Mouse (Mus musculus) left cerebral cortex, adult 9 months (tissue): ENCODE results near the gene Stk11.

Source experiments
- DNase-seq, 2 experiments: peaks; one replicate each; pipeline ENCODE4 v3.0.0; 2022; ENCODE audit warnings: low spot score in 2 of 2

Gene Stk11

DNA sequence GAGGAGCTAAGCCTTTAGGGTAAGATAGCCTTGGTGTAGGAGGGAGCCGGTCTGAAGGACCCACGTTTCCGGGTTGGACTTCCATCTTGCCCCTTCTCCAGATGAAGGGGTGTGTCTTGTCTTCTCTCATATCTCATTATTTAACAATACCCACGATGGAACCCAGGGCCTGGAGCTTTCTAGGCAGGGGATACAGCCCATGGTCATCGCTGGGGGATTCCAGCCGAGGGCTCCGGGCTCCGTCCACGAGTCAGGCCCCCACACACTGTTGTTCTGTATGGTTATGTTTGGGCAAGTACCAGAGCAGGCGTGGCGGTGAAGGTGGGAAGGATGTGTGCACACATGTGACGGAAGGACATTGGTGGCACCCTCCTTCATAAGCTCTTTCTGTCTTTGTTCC lies 28.6 kb downstream of the Stk11 start:
- no peak for DNase-seq

DNA sequence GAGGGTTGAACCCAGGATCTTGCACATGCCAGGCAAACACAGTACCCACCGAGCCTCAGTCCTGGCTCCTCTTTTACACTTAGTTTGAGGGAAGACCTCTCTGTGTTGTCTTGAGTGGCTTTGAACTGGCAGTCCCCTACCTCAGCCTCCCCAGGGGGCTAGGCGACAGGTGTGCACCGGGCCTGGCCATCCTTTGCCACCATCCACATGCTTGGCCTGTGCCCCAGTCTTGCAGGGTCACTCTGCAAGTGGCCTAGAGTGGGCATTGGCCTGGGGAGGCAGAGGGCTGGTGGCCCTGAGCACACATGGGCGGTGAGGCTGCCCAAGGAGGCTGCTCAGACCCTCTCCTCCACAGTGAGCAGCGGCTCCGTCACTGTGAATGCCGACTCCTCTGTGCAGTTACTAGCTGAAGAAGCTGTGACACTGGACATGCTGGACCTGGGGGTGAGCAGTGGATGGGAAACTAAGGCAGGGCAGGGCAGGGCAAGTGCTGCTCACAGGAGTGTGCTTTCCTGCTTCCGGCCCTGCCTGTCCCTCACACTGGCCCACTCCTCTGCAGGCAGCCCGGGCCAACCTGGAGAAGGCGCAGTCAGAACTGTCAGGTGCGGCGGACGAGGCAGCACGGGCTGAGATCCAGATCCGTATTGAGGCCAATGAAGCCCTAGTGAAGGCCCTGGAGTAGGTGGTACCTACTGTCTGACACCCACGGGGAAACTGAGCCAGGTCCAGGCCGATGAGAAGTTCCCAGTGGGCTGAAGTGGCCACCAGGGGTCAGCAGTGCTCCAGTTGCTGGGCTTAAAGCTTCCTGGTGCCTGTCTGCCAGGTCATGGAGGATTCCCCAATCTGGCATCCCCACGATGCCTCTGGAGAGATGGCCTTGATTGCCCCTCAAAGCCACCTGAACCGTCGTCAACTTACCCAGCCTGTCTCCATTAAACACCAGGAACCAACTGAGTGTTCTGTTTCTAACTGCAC lies 29.5 kb downstream of the Stk11 start:
- DNase-seq: peak in 1 of 2 experiments; percentile 80

DNA sequence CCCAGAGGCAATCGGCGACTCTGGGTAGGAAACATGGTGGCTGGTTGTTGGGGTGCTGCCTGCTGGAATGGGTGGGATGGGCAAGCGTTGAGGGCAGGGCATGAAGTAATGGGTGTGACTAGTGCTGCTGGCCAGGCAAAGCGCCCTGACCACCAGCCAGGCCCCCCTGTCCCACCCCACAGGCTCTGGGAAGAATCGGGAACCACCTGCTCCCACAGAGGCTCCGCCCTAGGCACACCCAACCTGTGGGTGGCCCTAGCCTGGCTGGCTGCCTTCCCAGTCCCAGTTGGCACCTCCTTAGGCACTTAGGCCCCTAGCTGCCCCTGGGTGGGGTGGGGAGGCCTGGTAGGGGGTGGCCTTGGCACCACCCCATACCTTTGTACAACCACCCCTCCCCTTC lies 30.3 kb downstream of the Stk11 start:
- DNase-seq: no peak

DNA sequence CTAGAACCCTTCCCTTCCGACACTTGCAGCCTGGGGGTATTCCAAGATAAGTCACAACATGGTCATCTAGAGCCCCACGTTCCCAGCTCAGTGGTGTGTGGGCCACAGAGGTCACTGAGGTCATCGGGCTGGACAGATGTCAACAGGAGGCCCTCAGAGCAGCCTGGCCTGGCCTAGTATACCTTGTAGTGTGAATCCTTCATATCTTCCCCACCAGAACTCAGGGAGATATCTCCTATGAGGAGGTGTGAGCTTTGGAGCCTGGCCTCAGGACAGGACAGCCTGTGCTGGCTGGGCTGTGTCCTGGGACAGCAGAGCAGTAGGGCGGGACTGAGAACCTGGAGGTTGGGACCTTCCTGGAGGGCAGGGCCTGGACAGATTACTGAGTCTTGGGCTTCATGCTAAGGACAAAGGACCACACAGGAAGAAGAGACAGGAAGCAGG lies 31.0 kb downstream of the Stk11 start:
- DNase-seq: no peak

DNA sequence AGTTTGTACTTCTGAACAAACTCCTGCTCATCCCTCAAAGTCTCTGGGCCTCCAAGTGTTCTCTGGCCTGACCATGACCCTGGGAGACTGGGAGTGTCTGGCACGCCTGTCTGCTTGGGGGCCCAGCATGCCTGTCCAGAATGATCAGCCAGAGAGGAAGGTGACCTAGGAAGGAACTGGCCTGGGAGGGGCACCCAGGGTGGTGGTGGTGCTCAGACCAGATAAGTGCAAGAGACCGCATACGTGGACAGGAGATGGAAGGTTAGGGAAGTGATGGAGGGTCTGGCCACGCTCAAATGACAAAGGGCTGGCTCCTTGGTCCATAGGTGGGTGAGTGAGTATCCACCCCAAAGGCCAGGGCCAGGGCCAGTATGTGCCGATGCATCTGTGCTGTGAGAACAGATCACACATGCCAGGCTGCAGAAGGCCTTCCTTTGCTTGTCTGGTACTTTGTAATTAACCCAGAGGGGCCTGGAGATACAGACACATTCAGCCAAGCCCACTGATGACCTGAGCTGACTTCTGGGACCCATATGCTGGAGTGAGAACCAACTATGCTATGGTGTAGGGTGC lies 31.6 kb downstream of the Stk11 start:
- no peak for DNase-seq

DNA sequence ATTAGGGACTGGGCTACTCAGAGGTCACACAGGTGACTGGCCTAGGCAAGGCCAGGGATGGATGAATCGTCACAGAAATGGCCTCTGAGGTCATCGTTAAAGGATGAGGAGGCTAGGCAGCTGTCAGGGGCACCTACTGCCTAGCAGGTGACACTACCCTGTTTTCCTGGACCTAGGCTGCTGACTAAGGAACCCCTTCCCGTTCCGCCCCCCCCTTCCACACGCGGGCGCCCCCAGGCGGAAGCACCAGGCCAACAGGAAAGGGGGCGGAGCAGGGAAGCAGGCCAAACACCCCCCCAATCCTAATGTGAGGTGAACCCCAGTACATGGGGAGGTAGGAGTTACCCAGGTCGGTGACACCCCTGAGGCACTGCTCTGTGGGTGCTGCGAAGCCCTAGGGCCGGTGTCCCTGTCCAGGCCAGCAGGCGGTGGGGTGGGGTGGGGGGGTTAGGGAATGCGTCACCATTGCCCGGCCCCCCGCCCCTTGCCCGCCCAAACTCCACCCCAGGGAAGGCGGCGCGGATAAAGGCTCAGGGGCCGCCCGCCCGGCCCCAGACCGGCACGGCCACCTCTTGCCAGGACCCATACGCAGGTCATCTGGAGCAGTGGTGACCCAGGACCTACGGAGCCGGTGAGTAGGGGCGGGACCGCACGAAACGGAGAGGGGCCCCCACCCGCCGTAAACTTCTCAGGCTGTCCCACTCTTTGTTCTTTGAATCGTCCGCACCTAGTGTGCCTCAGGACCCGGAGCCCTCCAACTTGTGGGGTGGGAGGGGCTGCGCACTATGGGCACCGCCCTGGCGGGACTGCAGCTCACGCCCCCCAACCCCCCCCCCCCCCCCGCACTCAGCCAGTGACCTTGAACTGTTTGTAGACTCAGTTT lies 32.4 kb downstream of the Stk11 start, which contains the start of gene Midn:
Gene Midn (plus strand): TSS at position 554 of the 883 bp plus-strand sequence.
- DNase-seq: peak in 1 of 2 experiments; percentile 76

DNA sequence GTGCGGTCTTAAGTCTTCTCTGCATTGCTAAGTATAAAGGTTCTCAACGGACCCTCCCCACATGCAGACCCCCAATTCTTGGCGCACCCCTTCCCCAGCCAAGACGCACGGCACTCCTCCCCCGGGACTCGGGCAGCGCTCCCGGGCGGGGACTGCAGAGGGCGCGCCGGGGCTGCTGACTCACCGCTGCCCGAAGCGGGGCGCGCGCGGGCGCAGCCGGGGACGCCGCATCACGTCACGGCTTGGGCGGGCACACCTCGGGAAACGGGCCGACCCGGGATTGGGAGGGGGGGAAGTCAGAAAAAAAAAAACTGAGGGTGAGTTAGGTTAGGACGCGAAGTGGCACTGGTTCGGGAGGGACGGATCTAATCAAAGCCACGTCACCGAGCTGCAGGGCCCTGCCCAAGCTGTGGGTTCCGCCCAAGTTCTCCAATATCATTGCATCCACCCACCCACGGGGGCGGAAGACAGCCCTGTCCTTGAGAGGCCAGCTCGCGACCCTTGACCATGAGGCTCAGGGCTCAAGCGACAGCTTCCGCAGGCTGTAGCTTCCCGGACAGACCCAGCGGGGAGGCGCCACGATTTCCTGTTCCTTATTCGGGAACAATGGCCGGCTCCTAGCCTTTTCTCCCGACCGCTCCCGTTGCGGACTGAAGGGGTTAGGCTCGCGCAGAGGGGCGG lies 33.1 kb downstream of the Stk11 start:
- DNase-seq: peak in 1 of 2 experiments; percentile 93

DNA sequence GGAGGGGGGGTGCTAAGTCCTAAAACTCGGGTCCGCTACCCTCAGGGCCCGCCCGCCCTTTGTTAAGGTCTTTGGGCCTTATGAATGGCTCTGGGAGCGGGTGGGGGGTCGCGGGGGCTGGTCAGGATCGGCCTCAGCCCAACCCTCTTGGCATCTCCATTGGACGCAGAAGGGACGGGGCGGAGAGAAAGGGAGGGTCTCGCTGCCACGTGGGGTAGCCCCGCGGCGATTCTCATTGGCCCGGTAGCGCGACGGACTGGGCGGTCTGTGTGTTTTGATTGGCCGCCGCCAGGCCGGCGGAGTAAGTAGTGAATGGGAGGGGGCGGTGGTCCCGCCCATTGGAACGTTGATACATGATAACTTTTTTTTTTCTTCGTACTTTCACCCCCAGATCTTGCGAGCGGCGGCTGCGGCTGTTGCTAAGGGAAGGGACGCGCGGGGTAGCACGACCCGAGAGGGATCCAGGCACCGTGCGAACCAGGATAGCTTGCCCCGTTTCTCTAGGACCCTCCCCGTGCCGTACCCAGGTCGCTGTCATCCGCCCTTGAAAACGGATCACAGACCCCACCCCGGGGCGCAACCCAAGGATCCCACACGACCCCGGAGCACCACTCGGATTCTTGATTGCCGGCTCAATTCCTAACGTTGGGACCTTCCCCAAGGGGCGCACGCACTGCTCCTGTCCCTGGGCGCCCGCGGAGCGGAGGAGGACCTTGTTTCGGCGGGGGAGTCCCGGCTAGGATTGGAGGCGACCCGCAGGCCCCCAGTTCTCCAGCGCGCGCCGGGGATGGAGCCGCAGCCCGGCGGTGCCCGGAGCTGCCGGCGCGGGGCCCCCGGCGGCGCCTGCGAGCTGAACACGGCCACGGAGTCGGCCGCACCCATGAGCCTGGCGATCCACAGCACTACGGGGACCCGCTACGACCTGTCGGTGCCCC lies 34.0 kb downstream of the Stk11 start:
- DNase-seq: peak; percentile 96 to 97

DNA sequence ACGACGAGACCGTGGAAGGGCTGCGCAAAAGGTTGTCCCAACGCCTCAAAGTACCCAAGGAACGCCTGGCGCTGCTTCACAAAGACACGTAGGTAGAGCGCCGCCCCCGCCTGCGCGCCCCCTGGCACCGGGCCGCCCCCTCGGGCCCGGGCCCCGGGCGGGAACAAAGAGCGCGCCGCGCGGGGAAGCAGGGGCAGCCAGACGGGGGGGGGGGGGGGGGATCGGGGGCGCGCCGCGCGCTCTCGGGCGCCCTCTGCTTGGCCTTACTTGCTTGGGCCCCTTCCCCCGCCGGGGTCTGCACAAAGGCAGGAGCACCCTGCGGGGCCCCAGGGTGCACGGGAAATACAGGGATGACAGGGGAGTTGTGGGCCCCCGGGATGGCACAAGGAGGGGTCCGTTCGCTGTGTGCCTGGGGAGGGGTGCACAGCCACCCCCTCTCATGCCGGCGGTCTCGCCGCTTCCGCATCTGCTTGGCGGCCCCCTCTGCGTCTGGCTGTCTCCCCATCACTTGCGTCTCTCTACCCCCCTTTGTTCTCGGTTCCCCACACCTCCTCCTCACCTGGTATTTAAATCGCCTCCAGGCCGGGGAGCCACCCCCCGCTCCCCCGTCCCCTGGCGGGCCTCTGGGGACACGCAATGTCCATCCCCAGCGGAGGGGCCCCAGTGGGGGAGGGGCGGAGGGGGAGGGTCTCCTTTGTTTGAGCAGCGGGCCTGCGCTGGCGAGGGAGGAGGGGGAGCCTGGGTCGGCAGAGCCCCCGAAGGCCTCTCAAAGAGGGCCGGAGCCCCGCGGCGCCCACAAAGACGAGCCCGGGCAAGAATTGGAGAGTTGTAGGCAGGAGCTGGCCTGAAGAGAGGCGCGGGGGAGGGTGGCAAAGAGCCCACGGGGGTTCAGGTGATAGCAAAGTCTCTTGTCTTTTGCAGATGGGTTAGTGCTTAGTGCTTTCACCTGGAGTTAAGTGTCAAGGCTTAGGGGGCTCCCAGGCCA lies 34.9 kb downstream of the Stk11 start:
- peak in 1 of 2 experiments; percentile 53 for DNase-seq

DNA sequence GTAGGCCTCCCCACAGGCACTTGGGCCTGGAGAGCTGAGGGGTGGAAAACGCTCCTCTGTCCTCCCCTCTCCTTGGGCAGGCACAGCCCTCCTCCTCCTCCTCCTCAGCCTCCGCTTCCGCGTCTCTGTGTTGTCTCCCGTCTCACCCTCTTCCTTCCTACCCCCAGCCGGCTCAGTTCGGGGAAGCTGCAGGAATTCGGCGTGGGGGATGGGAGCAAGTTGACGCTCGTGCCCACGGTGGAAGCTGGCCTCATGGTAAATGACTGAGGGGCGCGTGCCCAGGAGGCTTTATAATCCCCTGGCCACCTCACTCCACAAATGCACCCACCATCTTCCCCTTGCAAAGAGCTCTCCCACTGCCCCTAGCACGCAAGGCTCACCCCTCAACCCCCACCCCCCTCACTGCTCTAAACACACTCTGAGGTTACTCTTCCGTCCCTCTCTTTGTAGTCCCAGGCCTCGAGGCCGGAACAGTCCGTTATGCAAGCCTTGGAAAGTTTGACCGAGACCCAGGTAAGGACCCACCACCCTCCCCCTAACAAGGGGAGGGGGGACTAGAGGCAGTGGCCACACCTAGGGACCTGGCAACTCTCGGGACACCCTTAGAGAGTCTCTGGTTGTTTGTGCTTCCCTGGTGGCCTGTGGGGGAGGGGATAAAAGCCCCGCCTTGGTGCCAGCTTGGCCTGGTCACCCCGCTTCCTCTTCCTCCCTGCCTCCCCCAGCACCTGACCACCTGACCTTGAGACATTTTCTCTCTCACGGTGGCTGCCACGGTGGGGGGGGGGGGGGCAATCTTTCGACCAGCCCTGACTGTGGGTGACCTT lies 35.8 kb downstream of the Stk11 start:
- DNase-seq: peak in 1 of 2 experiments; percentile 70

DNA sequence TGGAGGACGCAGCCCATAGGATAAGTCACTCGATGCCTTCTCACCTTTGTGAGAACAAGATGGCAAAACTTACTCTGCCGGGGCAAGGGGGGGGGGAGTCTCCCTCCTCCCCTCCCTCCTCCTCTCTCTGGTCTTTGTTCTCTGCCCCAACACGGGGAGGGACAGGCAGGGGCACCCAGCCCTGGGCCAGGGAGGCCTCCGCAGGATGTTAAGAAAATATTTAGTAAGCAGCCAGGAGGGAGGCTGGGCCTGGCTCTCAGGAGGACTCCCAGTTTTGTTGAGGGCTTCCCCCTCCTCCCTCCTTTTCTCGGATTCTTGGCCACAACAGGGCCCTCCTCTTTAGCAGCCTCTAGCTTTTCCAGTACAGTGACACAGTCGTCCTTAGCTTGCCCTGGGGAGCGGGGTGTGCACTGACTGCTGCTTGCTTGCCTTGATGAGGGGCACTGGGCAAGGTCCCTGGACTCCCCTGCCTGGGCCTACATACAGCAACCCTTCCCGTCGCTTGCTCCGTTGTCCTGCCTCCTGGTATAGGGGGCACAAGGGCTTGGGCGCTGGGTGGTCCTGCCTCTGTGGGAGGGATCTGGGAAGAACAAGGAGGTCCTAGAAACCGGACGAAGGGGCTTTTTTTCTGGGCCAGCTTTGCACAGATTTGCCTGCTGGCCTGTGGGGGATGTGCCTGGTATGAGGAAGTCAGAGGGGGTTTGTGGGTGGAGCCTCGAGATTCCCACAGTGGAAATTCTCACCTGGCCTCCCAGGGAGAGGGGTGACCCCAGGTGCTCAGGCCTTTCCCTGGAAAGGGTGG lies 36.7 kb downstream of the Stk11 start:
- DNase-seq: peak in 1 of 2 experiments; percentile 37

DNA sequence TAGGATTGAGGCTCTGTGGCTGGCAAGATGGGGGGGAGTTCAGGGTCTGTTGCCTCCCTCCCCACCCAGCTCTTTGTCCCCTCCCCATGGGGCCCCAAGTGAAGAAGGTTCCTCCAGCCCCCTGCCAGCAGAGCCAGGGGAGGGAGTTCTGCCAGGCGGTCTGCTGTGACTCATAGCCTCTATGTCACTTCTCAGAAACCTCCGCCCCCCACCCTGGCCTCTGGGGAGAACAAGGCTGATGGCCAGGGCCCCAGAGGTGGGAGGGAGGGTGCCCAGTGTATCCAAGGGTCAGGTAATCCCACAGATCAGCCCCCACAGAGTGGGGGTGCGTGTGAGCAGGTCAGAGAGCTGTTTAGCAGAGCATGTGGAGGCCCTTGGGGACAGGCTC lies 37.3 kb downstream of the Stk11 start:
- no peak for DNase-seq

DNA sequence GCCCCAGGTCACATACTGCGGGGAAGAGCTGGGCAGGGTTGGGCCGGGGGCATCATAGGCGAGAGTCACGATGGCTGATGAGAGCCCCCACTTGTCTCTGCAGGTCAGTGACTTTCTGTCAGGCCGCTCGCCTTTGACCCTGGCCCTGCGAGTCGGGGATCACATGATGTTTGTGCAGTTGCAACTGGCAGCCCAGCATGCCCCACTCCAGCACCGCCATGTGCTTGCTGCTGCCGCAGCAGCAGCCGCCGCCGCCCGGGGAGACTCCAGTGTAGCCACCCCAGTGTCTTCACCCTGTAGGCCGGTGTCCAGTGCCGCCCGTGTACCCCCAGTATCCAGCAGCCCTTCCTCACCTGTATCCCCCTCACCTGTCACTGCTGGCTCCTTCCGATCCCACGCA lies 38.1 kb downstream of the Stk11 start:
- DNase-seq: no peak

DNA sequence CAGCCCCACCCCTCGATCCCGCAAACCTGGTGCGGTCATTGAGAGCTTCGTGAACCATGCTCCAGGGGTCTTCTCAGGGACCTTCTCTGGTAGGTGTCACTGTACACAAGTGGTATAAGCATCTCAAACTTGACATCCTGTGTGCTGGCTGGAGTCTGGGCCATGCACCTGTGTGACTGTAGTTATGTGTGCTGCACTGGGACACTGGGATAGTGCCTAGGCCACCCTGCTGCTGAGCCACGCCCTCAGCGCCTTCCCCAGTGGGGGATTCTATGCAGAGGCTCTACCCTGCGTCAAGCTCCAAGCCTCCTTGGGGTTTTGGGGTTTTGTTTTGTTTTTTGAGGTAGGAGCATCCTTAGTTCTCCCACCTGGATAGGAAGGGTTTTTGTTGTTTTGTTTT lies 38.8 kb downstream of the Stk11 start:
- DNase-seq: no peak

DNA sequence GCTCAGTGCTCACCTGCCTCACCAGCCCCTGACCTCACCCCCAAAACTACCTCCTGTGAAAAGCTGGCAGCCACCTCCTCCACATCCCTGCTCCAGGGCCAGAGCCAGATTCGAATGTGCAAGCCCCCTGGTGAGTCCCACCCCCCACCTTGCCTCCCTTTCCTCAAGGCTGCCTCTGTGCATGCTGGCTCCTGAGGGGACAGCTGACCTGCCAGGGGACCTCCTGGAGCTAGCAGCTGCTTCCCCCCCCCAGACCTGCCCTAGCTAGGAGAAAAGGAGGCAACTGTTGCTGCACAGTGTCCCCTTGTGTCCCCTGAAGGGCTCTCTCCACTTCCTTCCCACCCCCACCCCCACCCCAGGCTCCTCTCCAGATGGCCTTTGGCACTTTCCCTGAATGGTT lies 39.7 kb downstream of the Stk11 start:
- no peak for DNase-seq

DNA sequence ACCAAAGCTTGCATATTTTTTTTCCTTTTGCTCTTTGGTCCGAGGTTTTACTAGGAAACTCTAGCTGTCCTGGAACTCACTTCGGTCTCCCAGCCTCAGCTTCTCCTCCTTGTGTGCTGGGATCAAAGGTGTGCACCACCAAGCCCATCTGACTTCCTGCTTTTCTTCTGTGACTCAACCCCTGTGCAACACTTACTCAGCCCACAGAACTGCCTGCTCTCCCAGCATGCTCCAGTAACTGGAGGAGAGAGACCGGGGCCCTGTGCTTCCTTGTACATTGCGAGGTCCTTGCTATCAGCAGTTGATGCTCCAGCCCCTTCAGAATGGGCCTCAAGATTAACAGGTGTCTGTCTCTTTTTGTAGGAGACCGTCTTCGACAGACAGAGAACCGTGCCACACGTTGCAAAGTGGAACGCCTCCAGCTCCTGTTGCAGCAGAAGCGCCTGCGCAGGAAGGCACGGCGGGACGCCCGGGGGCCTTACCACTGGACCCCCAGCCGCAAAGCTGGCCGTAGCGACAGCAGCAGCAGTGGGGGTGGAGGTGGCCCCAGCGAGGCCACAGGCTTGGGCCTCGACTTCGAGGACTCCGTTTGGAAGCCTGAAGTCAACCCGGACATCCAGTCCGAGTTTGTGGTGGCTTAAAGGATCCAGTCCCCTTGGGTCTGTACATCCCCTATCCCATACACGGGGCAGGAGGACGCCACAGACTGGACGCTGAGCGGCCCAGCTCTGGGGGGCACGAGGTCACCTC lies 40.6 kb downstream of the Stk11 start:
- DNase-seq: no peak

DNA sequence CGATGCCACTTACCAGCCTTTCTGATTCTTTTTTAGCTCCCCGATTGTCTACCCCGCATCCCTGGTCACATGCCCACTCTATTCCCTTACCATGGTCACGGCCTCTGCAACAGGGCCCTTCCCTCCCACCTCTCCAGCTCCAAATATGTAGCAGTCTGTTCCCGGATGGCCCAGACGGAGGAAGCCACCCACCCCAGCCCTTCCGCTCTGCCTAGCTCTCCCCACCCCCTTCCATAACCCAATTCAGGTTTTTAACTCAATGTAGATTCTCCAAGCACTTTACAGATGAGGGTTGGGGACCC lies 41.1 kb downstream of the Stk11 start:
- no peak for DNase-seq
